Mouse (Mus musculus) heart, embryonic 11.5 days (tissue): ENCODE data around the gene Nlrp1a. TPM values are rescaled to one million over a fixed set of nuclear protein-coding genes. Genes with fewer than 3 reads are reported as not detected.

Experiments
- ATAC-seq: fragments of 200-750 bp; cut with Nextera tagmentation; replicated peaks from 2 replicates; pipeline ENCODE4 v1.8.0; 2017; ENCODE audit warnings: moderate library complexity; ENCODE audit not compliant: insufficient number of reproducible peaks, low FRiP score, low TSS enrichment
- H3K27ac ChIP-seq: fragments of 300-500 bp; sonication (generic); 2 replicates; pipeline ENCODE4 v1.5.1; 2014; ENCODE audit warnings: mild to moderate bottlenecking, low read depth, low read length
- H3K27me3 ChIP-seq: fragments of 300-500 bp; sonication (generic); 2 replicates; pipeline ENCODE4 v1.6.1; 2014; ENCODE audit warnings: mild to moderate bottlenecking, low read length, mixed read lengths; ENCODE audit not compliant: control insufficient read depth, insufficient read depth
- H3K36me3 ChIP-seq: fragments of 300-500 bp; sonication (generic); 2 replicates; pipeline ENCODE4 v1.6.1; 2014; ENCODE audit warnings: mild to moderate bottlenecking, low read length, moderate library complexity, mixed read lengths; ENCODE audit not compliant: control insufficient read depth, insufficient read depth
- H3K4me1 ChIP-seq: fragments of 300-500 bp; sonication (generic); 2 replicates; pipeline ENCODE4 v1.6.1; 2014; ENCODE audit warnings: low read length; ENCODE audit not compliant: control insufficient read depth, insufficient read depth
- H3K4me2 ChIP-seq: fragments of 300-500 bp; sonication (generic); 2 replicates; pipeline ENCODE4 v1.6.1; 2014; ENCODE audit warnings: mild to moderate bottlenecking, moderate library complexity
- H3K4me3 ChIP-seq: fragments of 300-500 bp; sonication (generic); 2 replicates; pipeline ENCODE4 v1.5.1; 2014; ENCODE audit warnings: low read depth, low read length
- H3K9ac ChIP-seq: fragments of 300-500 bp; sonication (generic); 2 replicates; pipeline ENCODE4 v1.6.1; 2014; ENCODE audit warnings: mild to moderate bottlenecking, low read depth, low read length, moderate library complexity
- H3K9me3 ChIP-seq: fragments of 300-500 bp; sonication (generic); replicated peaks from 2 replicates; pipeline ENCODE4 v1.6.1; 2016; ENCODE audit warnings: low read length; ENCODE audit not compliant: control insufficient read depth
- WGBS: fragments of 180-500 bp; shearing (Covaris S2); extraction: QIAGEN DNeasy Blood & Tissue Kit; methylation state at CpG from one replicate; pipeline ENCODE4 v1.1.7; 2014; ENCODE audit not compliant: insufficient replicate concordance; 5-methylcytosine and 5-hydroxymethylcytosine counted together
- polyA plus RNA-seq: library from polyadenylated mRNA; unstranded; fragments of >200 nt; fragmentation: Nextera tagmentation; extraction: Ambion mirVana; gene quantifications from 2 replicates; pipeline ENCODE4 v1.2.1, GENCODE M21; 2014

The Nlrp1a gene
- polyA plus RNA-seq = not detected in 2 replicates

DNA sequence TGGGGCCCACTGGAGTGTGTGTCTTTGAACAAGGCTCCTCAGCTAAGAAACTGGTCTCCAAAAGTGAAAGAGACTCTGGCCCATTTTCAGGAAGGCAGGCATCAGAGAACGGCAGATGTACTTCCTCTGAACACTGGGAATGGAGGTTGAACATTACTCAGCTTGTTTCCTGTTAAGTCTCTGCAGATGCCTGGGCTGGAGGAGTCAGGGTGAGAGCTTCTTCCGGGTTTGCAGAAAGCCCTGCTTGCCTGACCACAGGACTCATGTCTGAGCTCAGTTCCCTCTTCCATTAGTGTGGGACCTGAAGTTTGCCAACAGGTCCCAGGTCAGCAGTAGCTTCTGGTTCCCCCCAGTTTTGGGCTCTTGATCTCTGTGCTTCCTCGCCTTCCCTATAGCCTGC lies at the start of gene Nlrp1a:
Gene Nlrp1a, minus strand, starts transcription at position 44 of the 400 bp plus-strand sequence.
- no peaks in the 10 kb centered on the region for H3K36me3 ChIP-seq
- H3K9me3 ChIP-seq = no peaks in the 10 kb centered on the region
- 63% methylated on average over 3 of the region's 3 CpGs for WGBS
- no peak within 1 kb of the TSS for H3K9ac ChIP-seq
- no peak for ATAC-seq
- H3K4me1 ChIP-seq = no peaks in the 10 kb centered on the region
- no peak within 1 kb of the TSS for H3K4me3 ChIP-seq
- H3K27me3 ChIP-seq = no peaks in the 10 kb centered on the region
- no peak within 1 kb of the TSS for H3K4me2 ChIP-seq
- H3K27ac ChIP-seq = no peak within 1 kb of the TSS

DNA sequence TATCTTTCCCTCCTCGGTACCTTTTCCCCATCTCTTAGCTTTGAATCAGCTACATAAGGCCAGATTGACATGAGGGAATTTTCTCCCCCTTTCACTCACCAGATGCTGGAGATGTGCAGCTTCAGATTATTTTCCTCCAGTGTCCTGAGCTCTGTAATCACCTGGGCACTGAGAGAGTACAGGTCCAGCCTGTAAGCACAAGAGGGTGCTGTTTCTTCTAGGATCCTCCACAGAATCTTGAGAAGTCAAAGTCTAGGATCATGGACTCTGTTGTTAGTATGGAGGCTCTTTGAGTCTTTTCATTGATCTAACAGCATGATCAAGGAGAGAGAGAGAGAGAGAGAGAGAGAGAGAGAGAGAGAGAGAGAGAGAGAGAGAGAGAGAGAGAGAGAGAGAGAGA lies 25.1 kb upstream of the Nlrp1a start:
- Histone ChIP-seq H3K4me1 (no peaks in the 10 kb centered on the region), H3K9me3 (no peaks in the 10 kb centered on the region), H3K4me3 (no peak overlapping the region), H3K27me3 (no peaks in the 10 kb centered on the region), H3K27ac (no peak overlapping the region), H3K36me3 (no peaks in the 10 kb centered on the region), H3K9ac (no peak overlapping the region), H3K4me2 (no peak overlapping the region)
- 54% methylated on average over 1 of the region's 1 CpGs for WGBS
- no peak for ATAC-seq

DNA sequence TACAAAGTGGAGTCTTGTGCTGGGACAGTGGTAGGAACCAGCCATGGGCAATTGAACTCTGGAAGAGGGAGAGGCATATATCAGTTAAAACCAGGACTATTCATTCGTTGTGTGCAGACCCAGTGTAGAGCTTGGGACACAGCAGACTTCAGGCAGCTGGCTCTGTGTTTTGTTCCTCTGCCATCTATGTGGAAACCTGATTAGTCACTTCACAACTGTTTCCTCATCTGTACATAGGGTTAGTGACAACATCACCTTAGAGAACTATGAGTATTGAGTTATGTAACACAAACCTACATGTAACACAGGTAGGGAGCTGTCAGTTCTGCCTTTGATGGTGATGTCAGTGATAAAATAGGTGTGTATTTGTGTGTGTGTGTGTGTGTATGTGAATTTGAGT lies 19.6 kb upstream of the Nlrp1a start:
- no peak overlapping the region for H3K27ac ChIP-seq
- no peak overlapping the region for H3K4me2 ChIP-seq
- H3K9ac ChIP-seq = no peak overlapping the region
- WGBS = 48% methylated on average over 1 of the region's 1 CpGs
- H3K4me1 ChIP-seq = no peaks in the 10 kb centered on the region
- H3K4me3 ChIP-seq = no peak overlapping the region
- ATAC-seq = no peak
- no peaks in the 10 kb centered on the region for H3K9me3 ChIP-seq
- no peaks in the 10 kb centered on the region for H3K27me3 ChIP-seq
- H3K36me3 ChIP-seq = no peaks in the 10 kb centered on the region

GRCm38 (mm10) chr11:71159439-71160136 lies 15.1 kb upstream of the Nlrp1a start:
- ATAC-seq = no peak
- 70% methylated on average over 3 of the region's 3 CpGs for WGBS
- no peaks in the 10 kb centered on the region for H3K9me3 ChIP-seq
- H3K27me3 ChIP-seq = no peaks in the 10 kb centered on the region
- no peak overlapping the region for H3K4me2 ChIP-seq
- no peak overlapping the region for H3K9ac ChIP-seq
- H3K4me3 ChIP-seq = no peak overlapping the region
- H3K27ac ChIP-seq = no peak overlapping the region
- no peaks in the 10 kb centered on the region for H3K36me3 ChIP-seq
- no peaks in the 10 kb centered on the region for H3K4me1 ChIP-seq

- ATAC-seq = no peak
- Histone ChIP-seq H3K27me3 (no peaks in the 10 kb centered on the region), H3K27ac (no peak overlapping the region), H3K4me3 (no peak overlapping the region), H3K9ac (no peak overlapping the region), H3K4me2 (no peak overlapping the region), H3K4me1 (no peaks in the 10 kb centered on the region), H3K36me3 (no peaks in the 10 kb centered on the region), H3K9me3 (no peaks in the 10 kb centered on the region)
- 69% methylated on average over 1 of the region's 1 CpGs for WGBS
Observed at GRCm38 (mm10) chr11:71155272-71155671, 10.8 kb upstream of the Nlrp1a start.

DNA sequence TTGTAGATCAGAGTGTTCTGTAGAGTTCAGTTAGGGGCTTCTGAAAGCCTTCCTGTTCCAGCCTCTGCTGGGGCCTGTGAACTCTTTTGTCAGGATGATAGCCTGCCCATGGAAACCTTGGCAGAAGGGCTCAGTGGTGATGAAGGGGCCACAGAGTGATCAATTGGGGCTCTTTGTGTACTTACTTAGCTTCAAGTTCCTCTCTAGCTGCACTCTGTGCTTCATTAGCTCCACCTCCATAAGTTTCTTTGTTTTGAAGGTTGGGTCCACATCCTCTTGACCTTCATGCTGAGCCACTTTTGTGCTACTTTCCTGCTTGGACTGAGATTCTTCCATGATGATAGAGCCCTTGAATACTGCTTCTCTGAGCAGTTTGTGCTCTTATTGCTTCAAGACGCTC lies 2.5 kb downstream of the Nlrp1a start:
- Histone ChIP-seq H3K9ac (no peak overlapping the region), H3K4me1 (no peaks in the 10 kb centered on the region), H3K27ac (no peak overlapping the region), H3K36me3 (no peaks in the 10 kb centered on the region), H3K4me3 (no peak overlapping the region), H3K9me3 (no peaks in the 10 kb centered on the region), H3K27me3 (no peaks in the 10 kb centered on the region), H3K4me2 (no peak overlapping the region)
- ATAC-seq = no peak
- 77% methylated on average over 1 of the region's 1 CpGs for WGBS

GRCm38 (mm10) chr11:71107128-71107527 lies 37.4 kb downstream of the Nlrp1a start:
- Histone ChIP-seq H3K27me3 (no peaks in the 10 kb centered on the region), H3K4me3 (no peak overlapping the region), H3K4me2 (no peak overlapping the region), H3K36me3 (no peaks in the 10 kb centered on the region), H3K9ac (no peak overlapping the region), H3K4me1 (no peaks in the 10 kb centered on the region), H3K9me3 (no peaks in the 10 kb centered on the region), H3K27ac (no peak overlapping the region)
- no peak for ATAC-seq
- WGBS = 75% methylated on average over 2 of the region's 2 CpGs

GRCm38 (mm10) chr11:71106261-71107021 lies 38.1 kb downstream of the Nlrp1a start:
- no peak overlapping the region for H3K9ac ChIP-seq
- no peaks in the 10 kb centered on the region for H3K36me3 ChIP-seq
- no peaks in the 10 kb centered on the region for H3K4me1 ChIP-seq
- no peak overlapping the region for H3K4me2 ChIP-seq
- H3K27ac ChIP-seq = no peak overlapping the region
- no peaks in the 10 kb centered on the region for H3K9me3 ChIP-seq
- ATAC-seq = no peak
- H3K4me3 ChIP-seq = no peak overlapping the region
- H3K27me3 ChIP-seq = no peaks in the 10 kb centered on the region

GRCm38 (mm10) chr11:71103931-71104330 lies 40.6 kb downstream of the Nlrp1a start:
- Histone ChIP-seq H3K4me3 (no peak overlapping the region), H3K27ac (no peak overlapping the region), H3K36me3 (no peaks in the 10 kb centered on the region), H3K9ac (no peak overlapping the region), H3K4me1 (no peaks in the 10 kb centered on the region), H3K9me3 (no peaks in the 10 kb centered on the region), H3K4me2 (no peak overlapping the region), H3K27me3 (no peaks in the 10 kb centered on the region)
- ATAC-seq = no peak
